Mouse (Mus musculus) midbrain, embryonic 13.5 days (tissue): Measurements from ENCODE around the gene Arhgef17. TPM values are rescaled to one million over a fixed set of nuclear protein-coding genes. Genes with fewer than 3 reads are reported as not detected.
"Not testable (repeated sequence)": the region's sequence is repeated elsewhere in the genome, so short reads cannot be mapped to it uniquely, and the experiment has no call there.

Source experiments
- ATAC-seq: fragments of 200-750 bp; cut with Nextera tagmentation; 2 replicates; pipeline ENCODE4 v1.8.0; 2017; ENCODE audit warnings: mild to moderate bottlenecking, moderate TSS enrichment, moderate library complexity
- H3K27ac ChIP-seq: fragments of 300-500 bp; sonication (generic); 2 replicates; pipeline ENCODE4 v1.5.1; 2015; ENCODE audit warnings: inconsistent platforms, mild to moderate bottlenecking, moderate library complexity
- H3K27me3 ChIP-seq: fragments of 300-500 bp; sonication (generic); 2 replicates; pipeline ENCODE4 v1.6.1; 2015; ENCODE audit warnings: mild to moderate bottlenecking, inconsistent platforms
- H3K36me3 ChIP-seq: fragments of 300-500 bp; sonication (generic); 2 replicates; pipeline ENCODE4 v1.6.1; 2015; ENCODE audit warnings: mild to moderate bottlenecking, inconsistent platforms
- H3K4me1 ChIP-seq: fragments of 300-500 bp; sonication (generic); replicated peaks from 2 replicates; pipeline ENCODE4 v1.6.1; 2015; ENCODE audit warnings: inconsistent platforms
- H3K4me2 ChIP-seq: fragments of 300-500 bp; sonication (generic); replicated peaks from 2 replicates; pipeline ENCODE4 v1.6.1; 2015; ENCODE audit warnings: moderate library complexity, mild to moderate bottlenecking, inconsistent platforms
- H3K4me3 ChIP-seq: fragments of 300-500 bp; sonication (generic); replicated peaks from 2 replicates; pipeline ENCODE4 v1.5.1; 2015; ENCODE audit warnings: mild to moderate bottlenecking, inconsistent platforms
- H3K9ac ChIP-seq: fragments of 300-500 bp; sonication (generic); replicated peaks from 2 replicates; pipeline ENCODE4 v1.6.1; 2015; ENCODE audit warnings: mild to moderate bottlenecking, inconsistent platforms
- H3K9me3 ChIP-seq: fragments of 300-500 bp; sonication (generic); 2 replicates; pipeline ENCODE4 v1.6.1; 2016; ENCODE audit warnings: mild to moderate bottlenecking, inconsistent platforms
- WGBS: fragments of 180-500 bp; shearing (Covaris S2); methylation state at CpG from one replicate; pipeline ENCODE4 v1.1.7; 2015; 5-methylcytosine and 5-hydroxymethylcytosine counted together
- polyA plus RNA-seq: library from polyadenylated mRNA; unstranded; fragments of >200 nt; fragmentation: Nextera tagmentation; extraction: Ambion mirVana; gene quantifications from 2 replicates; pipeline ENCODE4 v1.2.1, GENCODE M21; 2015

The Arhgef17 gene
- polyA plus RNA-seq, 1 experiment from 2014 or later, result 5.9 TPM

GRCm38 (mm10) chr7:100851481-100852356 is 80.2 kb downstream of the Arhgef17 start:
- ATAC-seq, result no peak
- H3K27ac ChIP-seq, result peak overlapping the region; percentile 14; the same call in 1 of the 2 replicates
- WGBS, result 73% methylated on average over 9 of the region's 9 CpGs
- H3K9ac ChIP-seq, result no peak overlapping the region
- no peaks in the 10 kb centered on the region for H3K9me3 ChIP-seq
- H3K36me3 ChIP-seq, result no peaks in the 10 kb centered on the region
- peaks cover 11% of the 10 kb centered on the region; the same call in 1 of the 2 replicates for H3K4me1 ChIP-seq
- H3K4me3 ChIP-seq, result no peak overlapping the region
- H3K27me3 ChIP-seq, result no peaks in the 10 kb centered on the region
- H3K4me2 ChIP-seq, result no peak overlapping the region

GRCm38 (mm10) chr7:100849508-100849907 is 82.4 kb downstream of the Arhgef17 start:
- H3K4me1 ChIP-seq, result peaks cover 15% of the 10 kb centered on the region; the same call in 1 of the 2 replicates
- no peaks in the 10 kb centered on the region for H3K27me3 ChIP-seq
- no peak overlapping the region for H3K4me3 ChIP-seq
- no peak overlapping the region for H3K4me2 ChIP-seq
- no peak overlapping the region for H3K27ac ChIP-seq
- 95% methylated on average over 2 of the region's 2 CpGs for WGBS
- H3K36me3 ChIP-seq, result no peaks in the 10 kb centered on the region
- no peak overlapping the region for H3K9ac ChIP-seq
- no peaks in the 10 kb centered on the region for H3K9me3 ChIP-seq
- no peak for ATAC-seq

GRCm38 (mm10) chr7:100848744-100849143 is 83.2 kb downstream of the Arhgef17 start:
- Histone ChIP-seq H3K4me1 (peaks cover 15% of the 10 kb centered on the region; the same call in 1 of the 2 replicates), H3K9me3 (no peaks in the 10 kb centered on the region), H3K27ac (no peak overlapping the region), H3K9ac (no peak overlapping the region), H3K36me3 (no peaks in the 10 kb centered on the region), H3K27me3 (no peaks in the 10 kb centered on the region), H3K4me2 (no peak overlapping the region), H3K4me3 (no peak overlapping the region)
- 25% methylated on average over 6 of the region's 6 CpGs for WGBS
- no peak for ATAC-seq

GRCm38 (mm10) chr7:100847131-100847530 is 84.8 kb downstream of the Arhgef17 start:
- Histone ChIP-seq H3K9me3 (no peaks in the 10 kb centered on the region), H3K27ac (no peak overlapping the region), H3K9ac (no peak overlapping the region), H3K4me1 (peaks cover 12% of the 10 kb centered on the region; the same call in 1 of the 2 replicates), H3K27me3 (no peaks in the 10 kb centered on the region), H3K4me3 (no peak overlapping the region), H3K36me3 (peaks cover 4% of the 10 kb centered on the region; the same call in 1 of the 2 replicates), H3K4me2 (no peak overlapping the region)
- ATAC-seq, result no peak
- WGBS, result 77% methylated on average over 6 of the region's 6 CpGs

GRCm38 (mm10) chr7:100846033-100846432 is 85.9 kb downstream of the Arhgef17 start:
- H3K4me1 ChIP-seq, ATAC-seq, H3K27ac ChIP-seq, H3K9ac ChIP-seq, H3K9me3 ChIP-seq, H3K36me3 ChIP-seq, H3K4me3 ChIP-seq, H3K4me2 ChIP-seq, H3K27me3 ChIP-seq: not testable (repeated sequence)
- 83% methylated on average over 7 of the region's 7 CpGs for WGBS

GRCm38 (mm10) chr7:100845412-100845811 is 86.5 kb downstream of the Arhgef17 start:
- H3K9ac ChIP-seq, result no peak overlapping the region
- no peaks in the 10 kb centered on the region for H3K27me3 ChIP-seq
- WGBS, result 85% methylated on average over 1 of the region's 1 CpGs
- 0 out of 2 replicates have a peak, but pooled peaks cover 3% of the 10 kb centered on the region for H3K4me1 ChIP-seq
- no peak overlapping the region for H3K4me3 ChIP-seq
- H3K27ac ChIP-seq, result no peak overlapping the region
- ATAC-seq, result no peak
- peaks cover 9% of the 10 kb centered on the region; the same call in 1 of the 2 replicates for H3K36me3 ChIP-seq
- no peak overlapping the region for H3K4me2 ChIP-seq
- H3K9me3 ChIP-seq, result no peaks in the 10 kb centered on the region

- Histone ChIP-seq H3K36me3 (peaks cover 9% of the 10 kb centered on the region; the same call in 1 of the 2 replicates), H3K27me3 (no peaks in the 10 kb centered on the region), H3K4me1 (0 out of 2 replicates have a peak, but pooled peaks cover 3% of the 10 kb centered on the region), H3K27ac (no peak overlapping the region), H3K4me2 (no peak overlapping the region), H3K4me3 (no peak overlapping the region), H3K9me3 (no peaks in the 10 kb centered on the region), H3K9ac (no peak overlapping the region)
- no peak for ATAC-seq
Measured at GRCm38 (mm10) chr7:100845026-100845400, 86.9 kb downstream of the Arhgef17 start.

- Histone ChIP-seq H3K27me3 (no peaks in the 10 kb centered on the region), H3K36me3 (peaks cover 9% of the 10 kb centered on the region; the same call in 1 of the 2 replicates), H3K4me1 (0 out of 2 replicates have a peak, but pooled peaks cover 3% of the 10 kb centered on the region), H3K9ac (no peak overlapping the region), H3K4me3 (no peak overlapping the region), H3K27ac (no peak overlapping the region), H3K9me3 (no peaks in the 10 kb centered on the region), H3K4me2 (no peak overlapping the region)
- 76% methylated on average over 2 of the region's 2 CpGs for WGBS
- ATAC-seq, result no peak
Measured at GRCm38 (mm10) chr7:100844385-100845025, 87.4 kb downstream of the Arhgef17 start.

GRCm38 (mm10) chr7:100843866-100844265 is 88.0 kb downstream of the Arhgef17 start:
- Histone ChIP-seq H3K27ac (no peak overlapping the region), H3K9ac (no peak overlapping the region), H3K4me3 (no peak overlapping the region), H3K4me1 (0 out of 2 replicates have a peak, but pooled peaks cover 3% of the 10 kb centered on the region), H3K27me3 (no peaks in the 10 kb centered on the region), H3K9me3 (no peaks in the 10 kb centered on the region), H3K4me2 (no peak overlapping the region), H3K36me3 (peaks cover 10% of the 10 kb centered on the region; the same call in 1 of the 2 replicates)
- no peak for ATAC-seq
- WGBS, result 91% methylated on average over 2 of the region's 2 CpGs

- peaks cover 27% of the 10 kb centered on the region for H3K36me3 ChIP-seq
- no peaks in the 10 kb centered on the region for H3K27me3 ChIP-seq
- H3K4me1 ChIP-seq, result 0 out of 2 replicates have a peak, but pooled peaks cover 3% of the 10 kb centered on the region
- H3K9ac ChIP-seq, result no peak overlapping the region
- H3K4me3 ChIP-seq, result no peak overlapping the region
- no peak overlapping the region for H3K27ac ChIP-seq
- H3K9me3 ChIP-seq, result no peaks in the 10 kb centered on the region
- no peak for ATAC-seq
- WGBS, result 93% methylated on average over 5 of the region's 5 CpGs
- no peak overlapping the region for H3K4me2 ChIP-seq
Measured at GRCm38 (mm10) chr7:100842175-100842574, 89.7 kb downstream of the Arhgef17 start.

- Histone ChIP-seq H3K27ac (no peak overlapping the region), H3K27me3 (no peaks in the 10 kb centered on the region), H3K9me3 (no peaks in the 10 kb centered on the region), H3K4me1 (0 out of 2 replicates have a peak, but pooled peaks cover 3% of the 10 kb centered on the region), H3K4me2 (no peak overlapping the region), H3K36me3 (peaks cover 32% of the 10 kb centered on the region), H3K4me3 (no peak overlapping the region), H3K9ac (no peak overlapping the region)
- ATAC-seq, result no peak
- WGBS, result 93% methylated on average over 6 of the region's 6 CpGs
Measured at GRCm38 (mm10) chr7:100841608-100842007, 90.3 kb downstream of the Arhgef17 start.

- H3K4me2 ChIP-seq, result no peak overlapping the region
- 0 out of 2 replicates have a peak, but pooled peaks cover 3% of the 10 kb centered on the region for H3K4me1 ChIP-seq
- no peak for ATAC-seq
- peaks cover 39% of the 10 kb centered on the region for H3K36me3 ChIP-seq
- 96% methylated on average over 1 of the region's 1 CpGs for WGBS
- H3K9me3 ChIP-seq, result no peaks in the 10 kb centered on the region
- no peak overlapping the region for H3K9ac ChIP-seq
- no peaks in the 10 kb centered on the region for H3K27me3 ChIP-seq
- no peak overlapping the region for H3K4me3 ChIP-seq
- H3K27ac ChIP-seq, result no peak overlapping the region
Measured at GRCm38 (mm10) chr7:100840906-100841305, 91.0 kb downstream of the Arhgef17 start.
